Mouse (Mus musculus): ENCODE data around the gene Sdhb. TPM values are rescaled to one million over a fixed set of nuclear protein-coding genes. Genes with fewer than 3 reads are reported as not detected.
A peak's percentile ranks its signal among the peaks of the same experiment; 100 is the strongest.

Gene Sdhb
- polyA plus RNA-seq, 1 experiment from 2014 or later, result 115 TPM

DNA sequence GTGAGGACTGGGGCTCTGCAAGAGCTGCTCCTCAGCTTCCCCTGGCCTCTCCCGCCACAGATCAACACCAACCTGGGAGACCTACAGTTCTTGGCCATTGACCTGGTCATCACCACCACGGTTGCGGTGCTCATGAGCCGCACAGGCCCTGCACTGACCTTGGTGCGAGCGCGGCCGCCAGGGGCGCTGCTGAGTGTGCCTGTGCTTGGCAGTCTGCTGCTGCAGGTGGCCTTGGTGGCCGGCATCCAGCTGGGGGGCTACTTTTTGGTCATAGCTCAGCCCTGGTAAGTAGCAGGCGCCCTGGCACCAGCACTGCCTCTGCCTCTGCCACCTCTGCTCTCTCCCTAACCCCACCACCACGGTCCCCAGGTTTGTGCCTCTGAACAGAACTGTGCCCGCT, 45.0 kb downstream of the Sdhb start:
- no peak overlapping the region for H3K27ac ChIP-seq
- 97% methylated on average over 13 of the region's 13 CpGs for WGBS (ENCODE audit: missing documents)
- no peak overlapping the region for H3K4me3 ChIP-seq (ENCODE audit: inconsistent target)
- no peaks in the 10 kb centered on the region for H3K79me2 ChIP-seq (ENCODE audit: inconsistent target)
- H3K36me3 ChIP-seq (ENCODE audit: inconsistent target), result peaks cover 65% of the 10 kb centered on the region

GRCm38 (mm10) chr4:141008028-141008427, 47.0 kb downstream of the Sdhb start:
- WGBS (ENCODE audit: missing documents), result 79% methylated on average over 8 of the region's 8 CpGs
- H3K36me3 ChIP-seq (ENCODE audit: inconsistent target), result peaks cover 45% of the 10 kb centered on the region
- no peak overlapping the region for H3K4me3 ChIP-seq (ENCODE audit: inconsistent target)
- no peaks in the 10 kb centered on the region for H3K79me2 ChIP-seq (ENCODE audit: inconsistent target)
- H3K27ac ChIP-seq, result no peak overlapping the region

DNA sequence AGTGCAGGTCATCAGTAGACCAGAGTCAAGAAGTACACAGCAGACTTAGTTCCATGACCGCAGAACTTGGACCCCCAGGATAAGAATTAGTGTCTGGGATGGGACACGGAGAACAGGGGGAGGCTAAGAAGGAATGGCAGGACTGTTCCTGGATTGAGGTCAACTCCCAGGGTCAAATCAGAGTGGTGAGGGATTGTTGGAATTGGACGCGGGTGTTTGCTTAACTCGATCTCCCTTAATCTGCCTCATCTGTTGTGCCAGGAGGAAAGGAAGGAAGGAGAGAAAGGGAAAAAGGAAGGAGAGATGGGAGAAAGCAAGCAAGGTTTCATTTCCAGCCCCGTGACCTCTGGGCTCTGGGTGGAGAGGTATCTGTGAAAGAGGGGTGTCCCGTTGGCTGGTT, 49.1 kb downstream of the Sdhb start, which contains the start of gene Mfap2:
Gene Mfap2, plus strand, starts transcription at position 301 of the 400 bp plus-strand sequence.
- Histone ChIP-seq H3K27ac (no peak within 1 kb of the TSS), H3K4me3 (ENCODE audit: inconsistent target) (no peak within 1 kb of the TSS), H3K36me3 (ENCODE audit: inconsistent target) (peaks cover 24% of the 10 kb centered on the region), H3K79me2 (ENCODE audit: inconsistent target) (no peaks in the 10 kb centered on the region)
- 41% methylated on average over 7 of the region's 7 CpGs for WGBS (ENCODE audit: missing documents)

DNA sequence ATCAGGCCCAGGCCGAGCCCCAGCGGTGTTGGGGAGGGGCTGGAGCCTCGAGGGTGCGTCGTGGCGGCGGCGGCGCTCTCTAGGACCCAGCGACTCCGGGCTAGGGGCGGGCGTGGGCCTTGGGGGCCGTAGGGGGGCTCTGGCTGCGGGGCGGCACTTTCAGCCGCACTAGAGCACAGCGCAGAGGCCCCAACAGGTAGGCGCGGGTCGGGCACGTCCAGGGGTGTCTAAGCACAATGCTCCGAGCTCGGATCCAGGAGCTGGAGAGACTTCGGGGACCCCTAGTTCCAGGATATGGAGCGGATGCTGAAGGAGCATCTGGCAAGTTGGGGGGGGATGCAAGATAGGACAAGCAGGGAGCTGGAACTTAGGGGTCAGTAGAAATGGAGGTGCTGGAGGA, 49.5 kb downstream of the Sdhb start:
- WGBS (ENCODE audit: missing documents), result 8% methylated on average over 26 of the region's 26 CpGs
- Histone ChIP-seq H3K79me2 (ENCODE audit: inconsistent target) (no peaks in the 10 kb centered on the region), H3K4me3 (ENCODE audit: inconsistent target) (no peak overlapping the region), H3K36me3 (ENCODE audit: inconsistent target) (peaks cover 20% of the 10 kb centered on the region; the same call in 1 of the 2 replicates), H3K27ac (no peak overlapping the region)

DNA sequence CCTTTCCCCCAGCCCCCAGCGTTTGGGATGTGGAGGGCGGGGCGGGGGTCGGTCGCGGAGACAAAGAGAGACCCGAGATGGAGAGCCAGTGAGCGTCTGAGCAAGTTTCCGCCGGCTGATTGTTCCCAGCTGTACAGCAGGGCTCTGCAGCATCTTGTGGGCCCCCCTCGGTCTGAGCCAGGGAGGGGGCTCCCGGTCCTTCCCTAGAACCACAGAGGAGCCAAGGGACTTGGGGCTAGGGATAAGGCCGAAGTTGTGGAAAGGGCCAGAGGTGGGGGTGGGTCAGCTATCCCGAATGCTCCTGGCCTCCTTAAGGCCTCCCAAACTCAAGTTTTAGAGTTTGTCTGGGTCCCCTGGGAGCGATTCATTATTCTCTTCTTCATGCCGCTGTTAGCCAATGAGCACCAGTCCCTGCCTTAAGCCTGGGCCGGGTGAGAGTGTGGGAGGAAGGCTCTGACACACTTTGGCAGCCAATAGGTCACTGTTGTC, 50.0 kb downstream of the Sdhb start:
- Histone ChIP-seq H3K79me2 (ENCODE audit: inconsistent target) (no peaks in the 10 kb centered on the region), H3K36me3 (ENCODE audit: inconsistent target) (peaks cover 17% of the 10 kb centered on the region; the same call in 1 of the 2 replicates), H3K4me3 (ENCODE audit: inconsistent target) (no peak overlapping the region), H3K27ac (no peak overlapping the region)
- WGBS (ENCODE audit: missing documents), result 28% methylated on average over 17 of the region's 17 CpGs

DNA sequence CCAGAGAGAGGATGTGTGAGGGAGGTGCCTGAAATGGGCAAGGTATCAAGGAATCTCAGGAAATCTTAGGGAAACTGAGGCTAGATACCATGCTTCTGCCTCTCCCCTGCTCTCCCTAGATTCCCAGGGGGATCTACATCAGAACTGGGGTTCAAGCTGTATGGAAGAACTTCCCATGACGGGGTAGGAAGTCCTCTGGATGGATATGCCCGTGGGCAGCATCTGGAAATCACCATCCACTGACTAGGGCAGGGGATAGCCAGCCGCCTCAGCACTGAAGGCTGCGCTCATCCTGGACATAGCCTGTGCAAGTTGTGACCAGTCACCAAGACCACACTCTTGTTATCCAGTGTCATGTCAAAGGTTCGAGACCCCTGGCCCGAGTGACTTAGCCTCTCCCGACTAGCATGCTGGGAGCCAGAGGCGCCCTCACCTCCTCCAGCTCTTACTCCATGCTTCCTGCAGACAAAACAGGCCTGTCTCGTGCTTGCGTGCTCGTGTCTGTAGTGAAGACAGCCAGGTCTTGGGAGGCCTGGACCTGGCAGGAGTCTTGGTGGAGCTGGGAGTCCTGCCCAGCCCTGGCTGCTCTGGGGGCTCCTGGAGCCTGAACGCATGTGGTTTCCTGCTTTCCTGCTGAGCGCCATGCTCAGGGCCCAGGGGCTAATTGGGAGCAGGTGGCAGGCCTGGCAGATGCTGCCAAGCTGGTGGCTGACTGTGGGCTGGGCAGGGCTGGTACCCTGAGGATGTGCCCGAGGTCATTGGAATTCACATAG, 50.7 kb downstream of the Sdhb start:
- peaks cover 10% of the 10 kb centered on the region; the same call in 1 of the 2 replicates for H3K36me3 ChIP-seq (ENCODE audit: inconsistent target)
- H3K79me2 ChIP-seq (ENCODE audit: inconsistent target), result no peaks in the 10 kb centered on the region
- no peak overlapping the region for H3K4me3 ChIP-seq (ENCODE audit: inconsistent target)
- no peak overlapping the region for H3K27ac ChIP-seq
- 68% methylated on average over 12 of the region's 14 CpGs for WGBS (ENCODE audit: missing documents)

- WGBS (ENCODE audit: missing documents), result 84% methylated on average over 9 of the region's 10 CpGs
Measured at GRCm38 (mm10) chr4:141012558-141012957, 51.6 kb downstream of the Sdhb start.

DNA sequence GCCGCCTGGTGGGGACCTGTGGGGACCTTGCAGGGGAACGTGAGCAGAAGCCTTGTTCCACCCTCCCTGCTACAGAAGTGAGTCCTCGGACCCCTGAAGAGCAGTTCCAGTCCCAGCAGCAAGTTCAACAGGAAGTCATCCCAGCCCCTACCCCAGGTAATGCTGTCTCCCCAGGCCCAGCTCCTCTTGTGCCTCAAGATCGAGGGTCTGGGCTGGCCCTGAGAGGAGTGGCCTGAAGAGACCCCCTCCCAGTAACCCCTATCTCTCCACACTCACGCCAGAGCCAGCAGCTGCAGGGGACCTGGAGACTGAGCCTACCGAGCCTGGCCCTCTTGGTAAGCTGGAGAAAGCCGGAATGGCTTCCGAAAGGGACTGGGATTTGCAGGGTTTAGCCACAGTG, 53.1 kb downstream of the Sdhb start:
- no peak overlapping the region for H3K4me3 ChIP-seq (ENCODE audit: inconsistent target)
- no peak overlapping the region for H3K27ac ChIP-seq
- 79% methylated on average over 8 of the region's 8 CpGs for whole genome bisulfite sequencing (ENCODE audit: missing documents)
- no peaks in the 10 kb centered on the region for H3K36me3 ChIP-seq (ENCODE audit: inconsistent target)
- no peaks in the 10 kb centered on the region for H3K79me2 ChIP-seq (ENCODE audit: inconsistent target)

More at GRCm38 (mm10) chr4:141012558-141012957, 51.6 kb downstream of the Sdhb start:
- H3K36me3 ChIP-seq (ENCODE audit: inconsistent target), result peaks cover 6% of the 10 kb centered on the region; the same call in 1 of the 2 replicates
- H3K27ac ChIP-seq, result no peak overlapping the region
- H3K4me3 ChIP-seq (ENCODE audit: inconsistent target), result no peak overlapping the region
- H3K79me2 ChIP-seq (ENCODE audit: inconsistent target), result no peaks in the 10 kb centered on the region

- WGBS (ENCODE audit: missing documents), result 92% methylated on average over 10 of the region's 11 CpGs
- no peaks in the 10 kb centered on the region for H3K36me3 ChIP-seq (ENCODE audit: inconsistent target)
- H3K4me3 ChIP-seq (ENCODE audit: inconsistent target), result no peak overlapping the region
- H3K79me2 ChIP-seq (ENCODE audit: inconsistent target), result no peaks in the 10 kb centered on the region
- no peak overlapping the region for H3K27ac ChIP-seq
Measured at GRCm38 (mm10) chr4:141014856-141015255, 53.9 kb downstream of the Sdhb start.

DNA sequence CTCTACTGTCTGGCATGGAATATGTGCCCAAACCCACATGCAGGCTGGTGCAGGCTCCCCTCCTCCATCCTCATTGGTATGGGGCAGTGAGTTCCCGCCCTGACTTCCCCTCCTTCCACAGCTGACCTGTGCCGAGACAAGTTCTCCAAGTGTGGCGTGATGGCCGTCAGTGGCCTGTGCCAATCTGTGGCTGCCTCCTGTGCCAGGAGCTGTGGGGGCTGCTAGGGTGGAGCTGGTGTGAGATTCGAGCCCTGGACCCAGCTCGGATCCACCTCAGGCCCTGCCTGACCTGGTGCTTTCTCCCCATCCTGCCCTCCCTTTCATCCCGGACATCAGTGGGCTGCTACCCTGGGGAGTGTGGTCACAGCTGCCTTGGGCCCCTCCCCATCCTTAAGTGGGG, 54.4 kb downstream of the Sdhb start:
- H3K4me3 ChIP-seq (ENCODE audit: inconsistent target), result no peak overlapping the region
- H3K27ac ChIP-seq, result no peak overlapping the region
- no peaks in the 10 kb centered on the region for H3K36me3 ChIP-seq (ENCODE audit: inconsistent target)
- H3K79me2 ChIP-seq (ENCODE audit: inconsistent target), result no peaks in the 10 kb centered on the region
- WGBS (ENCODE audit: missing documents), result 89% methylated on average over 7 of the region's 7 CpGs

DNA sequence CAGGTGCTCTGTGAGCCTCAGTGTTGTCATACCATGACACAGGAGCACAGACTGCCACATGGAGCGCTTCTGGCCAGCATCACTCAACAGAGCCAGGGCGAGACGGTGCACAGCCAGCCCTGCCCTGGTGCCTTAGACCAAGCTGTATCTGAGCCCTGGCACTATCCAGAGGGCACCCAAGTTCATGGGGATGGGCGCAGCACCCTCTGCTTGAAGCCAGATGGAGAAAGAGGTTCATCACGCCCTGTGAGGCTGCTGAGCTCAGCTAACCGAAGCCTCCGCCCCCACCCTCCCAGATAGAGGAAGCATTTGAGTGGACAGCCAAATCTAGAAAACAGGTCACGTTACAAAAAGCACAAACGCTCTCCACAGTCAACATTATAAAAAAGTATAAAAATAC, 55.3 kb downstream of the Sdhb start:
- Histone ChIP-seq H3K36me3 (ENCODE audit: inconsistent target) (no peaks in the 10 kb centered on the region), H3K79me2 (ENCODE audit: inconsistent target) (no peaks in the 10 kb centered on the region), H3K4me3 (ENCODE audit: inconsistent target) (no peak overlapping the region), H3K27ac (peak overlapping the region; percentile 50)
- 52% methylated on average over 9 of the region's 9 CpGs for WGBS (ENCODE audit: missing documents)

DNA sequence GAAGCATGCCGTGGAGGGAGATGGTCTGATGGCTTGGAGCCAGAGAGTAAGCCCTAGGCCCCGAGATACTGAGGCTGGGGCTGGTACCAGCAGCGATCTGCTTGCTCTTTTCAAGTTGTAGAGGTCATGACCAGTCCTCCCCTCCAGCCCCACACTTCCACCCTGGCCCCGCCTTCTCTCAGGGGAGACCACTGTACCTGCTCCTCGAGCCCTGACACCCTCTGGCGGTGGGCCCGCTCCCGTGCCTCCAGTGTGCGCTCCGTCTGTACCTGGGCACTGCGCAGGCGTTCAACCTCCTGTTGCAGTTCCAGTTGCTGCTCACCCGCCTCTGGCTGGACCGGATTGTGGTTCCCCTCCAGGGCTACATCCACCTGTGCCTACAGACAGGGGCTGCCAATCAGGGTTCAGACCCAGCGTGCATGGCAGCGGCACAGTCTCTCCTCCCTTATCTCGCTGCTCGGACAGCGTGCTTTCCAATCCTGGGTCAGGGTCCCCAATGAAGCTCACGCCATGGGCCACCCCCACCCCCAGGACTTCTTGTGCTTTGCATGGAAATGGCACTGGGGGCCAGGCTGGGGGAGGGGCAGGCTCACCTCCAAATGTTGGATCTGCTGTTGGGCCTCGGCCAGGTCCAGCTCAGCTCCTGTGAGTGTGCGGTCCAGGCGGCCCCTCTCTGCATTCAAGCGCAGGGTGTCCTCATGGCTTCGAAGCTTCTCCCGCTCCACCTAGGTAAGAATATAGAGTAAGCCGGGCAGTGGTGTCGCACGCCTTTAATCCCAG, 56.8 kb downstream of the Sdhb start:
- Histone ChIP-seq H3K27ac (no peak overlapping the region), H3K4me3 (ENCODE audit: inconsistent target) (no peak overlapping the region), H3K79me2 (ENCODE audit: inconsistent target) (no peaks in the 10 kb centered on the region), H3K36me3 (ENCODE audit: inconsistent target) (no peaks in the 10 kb centered on the region)
- 93% methylated on average over 27 of the region's 29 CpGs for WGBS (ENCODE audit: missing documents)

- Histone ChIP-seq H3K4me3 (ENCODE audit: inconsistent target) (no peak overlapping the region), H3K79me2 (ENCODE audit: inconsistent target) (no peaks in the 10 kb centered on the region), H3K36me3 (ENCODE audit: inconsistent target) (no peaks in the 10 kb centered on the region), H3K27ac (no peak overlapping the region)
- 98% methylated on average over 16 of the region's 17 CpGs for WGBS (ENCODE audit: missing documents)
Measured at GRCm38 (mm10) chr4:141020220-141020619, 59.2 kb downstream of the Sdhb start.

- Histone ChIP-seq H3K79me2 (ENCODE audit: inconsistent target) (no peaks in the 10 kb centered on the region), H3K4me3 (ENCODE audit: inconsistent target) (no peak overlapping the region), H3K27ac (no peak overlapping the region), H3K36me3 (ENCODE audit: inconsistent target) (no peaks in the 10 kb centered on the region)
- WGBS (ENCODE audit: missing documents), result 86% methylated on average over 13 of the region's 14 CpGs
Measured at GRCm38 (mm10) chr4:141020811-141021613, 60.0 kb downstream of the Sdhb start.
